Mouse (Mus musculus) heart, adult 2 months (tissue): ENCODE results near the gene Caln1.

Experiments
- CTCF ChIP-seq: fragments of 200-600 bp; IDR thresholded peaks from 2 replicates; pipeline ENCODE4 v1.8.1; 2022; ENCODE audit warnings: antibody characterized with exemption, mild to moderate bottlenecking, moderate library complexity
- POLR2A ChIP-seq: fragments of 200-500 bp; IDR thresholded peaks from 2 replicates; pipeline ENCODE4 v1.6.1; 2011; ENCODE audit warnings: mild to moderate bottlenecking, low read depth, low read length, control low read depth; ENCODE audit not compliant: insufficient read depth

- TF ChIP-seq CTCF (no peak), POLR2A (no peak)
These were observed 482.9 kb downstream of the Caln1 start for GRCm38 (mm10) chr5:130852182-130852581.
